Mouse (Mus musculus): ENCODE results near the gene Rnf180.
"Not testable (repeated sequence)": the region's sequence is repeated elsewhere in the genome, so short reads cannot be mapped to it uniquely, and the experiment has no call there.

Gene Rnf180

DNA sequence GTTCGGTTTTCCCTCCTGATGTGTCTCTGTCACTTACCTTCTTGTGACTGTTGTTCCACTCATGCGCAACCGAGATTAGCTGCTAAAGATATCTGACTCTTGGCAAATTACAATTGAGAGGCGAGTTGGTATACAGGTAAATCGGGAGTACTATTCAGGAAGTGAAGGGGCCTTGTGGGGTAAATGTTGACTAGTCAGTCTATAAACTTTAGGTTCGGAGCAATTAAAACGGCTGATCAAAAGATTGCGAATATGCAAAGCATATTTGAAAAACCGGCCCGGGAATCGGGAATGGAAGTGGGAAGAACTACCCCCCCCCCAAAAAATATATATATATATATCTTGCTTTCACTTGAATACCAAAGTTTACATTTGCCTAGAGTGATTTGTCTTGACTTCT lies at the start of gene Rnf180:
Gene Rnf180, minus strand, starts transcription at position 101 of the 400 bp plus-strand sequence.
- DNase-seq (ENCODE audit: low spot score in 2 of 2) = no peak

DNA sequence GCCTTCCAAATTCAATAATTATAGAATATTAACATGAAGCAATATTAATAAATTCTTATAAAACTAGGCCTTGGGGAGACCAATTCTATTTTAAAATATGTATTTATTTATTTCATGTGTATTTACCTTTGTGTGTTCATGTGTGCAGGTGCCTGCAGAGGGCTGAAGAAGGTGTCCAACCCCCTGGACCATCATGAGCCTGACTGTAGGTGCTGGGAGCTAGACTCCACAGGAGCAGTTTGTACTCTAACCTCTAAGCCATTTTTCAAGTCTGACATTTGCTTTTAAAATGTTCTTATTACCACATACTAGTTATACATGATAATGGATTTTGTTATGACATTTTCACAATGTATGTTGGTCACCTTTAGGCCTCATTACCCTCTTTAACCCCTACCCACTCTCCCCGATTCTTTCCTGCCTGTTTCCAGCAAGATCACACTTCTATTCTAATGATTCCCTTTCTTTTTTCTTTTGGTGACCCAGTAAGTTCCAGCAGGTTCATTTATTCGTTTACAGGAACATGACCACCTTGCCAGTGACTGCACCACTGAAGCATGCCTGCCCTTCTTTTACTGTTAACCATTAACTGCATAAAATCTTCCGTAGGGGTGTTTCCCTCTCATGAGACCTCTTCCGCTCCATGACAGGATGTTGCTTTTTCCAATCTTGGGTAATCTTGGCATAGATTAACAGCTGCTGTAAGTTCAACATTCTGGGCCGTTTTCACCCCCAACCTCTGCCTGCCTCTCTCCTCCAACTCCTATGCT lies 36.8 kb upstream of the Rnf180 start:
- no peak for DNase-seq (ENCODE audit: low spot score in 2 of 2)

DNA sequence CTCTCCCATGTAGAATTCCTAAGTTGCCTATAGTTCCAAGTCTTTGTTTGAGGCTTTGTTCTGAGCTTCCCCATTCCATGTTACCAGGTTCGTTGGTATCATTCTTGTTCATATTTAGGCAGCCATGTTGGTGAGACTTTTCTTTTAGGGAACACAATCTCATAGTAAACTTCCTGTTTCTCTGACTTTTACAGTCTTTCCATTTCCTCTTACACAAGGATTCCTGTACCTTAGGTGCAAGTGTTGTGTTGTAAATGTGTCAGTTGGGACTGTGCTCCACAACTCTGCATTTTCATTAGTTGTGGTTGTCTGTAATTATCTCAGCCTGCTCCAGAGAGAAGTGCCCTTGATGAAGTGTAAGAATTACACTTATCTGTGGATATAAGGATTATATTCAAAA lies 32.3 kb upstream of the Rnf180 start:
- no peak for DNase-seq (ENCODE audit: low spot score in 2 of 2)

DNA sequence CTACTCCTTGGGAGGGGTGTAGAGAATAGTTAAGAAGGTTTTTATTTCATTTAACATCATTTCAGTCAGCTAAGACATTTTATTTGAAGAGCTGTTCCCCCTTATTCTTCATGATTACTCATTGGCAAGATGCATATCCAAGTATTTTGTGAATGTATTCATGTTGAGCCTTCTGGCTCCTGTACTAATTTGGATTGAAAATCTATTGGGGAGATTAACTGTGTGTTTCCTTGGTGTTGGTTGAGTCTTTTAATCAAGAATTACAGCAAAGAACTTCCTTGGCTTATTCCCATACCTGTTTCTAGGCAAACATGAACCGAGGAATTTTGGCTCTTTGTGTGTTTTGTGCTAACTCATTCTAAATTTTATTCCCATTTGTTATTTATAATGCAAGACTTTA lies 22.3 kb upstream of the Rnf180 start:
- no peak for DNase-seq (ENCODE audit: low spot score in 2 of 2)

DNA sequence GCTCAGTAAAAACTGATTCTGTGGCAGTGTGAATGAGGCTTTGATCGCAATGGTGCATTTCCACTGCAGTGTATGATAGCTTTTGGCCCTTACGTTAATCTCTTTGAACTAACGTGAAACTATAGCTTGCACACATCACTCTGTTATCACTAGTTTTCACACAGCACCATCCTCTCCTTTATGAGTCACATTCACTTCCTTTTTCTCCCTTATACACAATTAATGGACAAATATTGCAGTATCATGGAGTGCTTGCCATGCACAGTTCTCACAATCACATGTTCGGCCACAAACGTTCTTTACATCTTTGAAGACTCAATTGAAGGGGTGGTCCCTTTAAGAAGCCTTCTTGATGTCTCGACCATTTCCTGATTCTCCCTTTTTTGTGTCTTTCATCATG lies 21.4 kb upstream of the Rnf180 start:
- DNase-seq (ENCODE audit: low spot score in 2 of 2) = no peak

DNA sequence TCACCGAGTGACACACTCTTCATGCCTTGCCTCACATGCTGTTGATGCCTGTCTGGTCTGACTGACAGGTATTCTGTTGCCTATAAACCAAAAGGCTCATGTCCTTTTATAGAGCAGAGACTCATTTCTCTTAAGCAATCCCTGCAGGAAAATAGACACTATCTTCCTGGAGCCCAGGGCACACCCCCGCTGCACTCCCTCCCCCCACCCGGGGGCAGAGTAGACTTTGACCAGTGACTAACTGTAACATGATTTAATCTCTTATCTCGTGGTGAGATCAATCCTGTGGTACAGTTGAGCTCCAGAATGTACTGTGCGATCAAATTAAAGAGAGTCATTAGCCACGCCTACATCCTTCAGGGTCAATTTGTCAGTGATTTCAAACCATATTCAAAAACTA lies 18.1 kb upstream of the Rnf180 start:
- no peak for DNase-seq (ENCODE audit: low spot score in 2 of 2)

DNA sequence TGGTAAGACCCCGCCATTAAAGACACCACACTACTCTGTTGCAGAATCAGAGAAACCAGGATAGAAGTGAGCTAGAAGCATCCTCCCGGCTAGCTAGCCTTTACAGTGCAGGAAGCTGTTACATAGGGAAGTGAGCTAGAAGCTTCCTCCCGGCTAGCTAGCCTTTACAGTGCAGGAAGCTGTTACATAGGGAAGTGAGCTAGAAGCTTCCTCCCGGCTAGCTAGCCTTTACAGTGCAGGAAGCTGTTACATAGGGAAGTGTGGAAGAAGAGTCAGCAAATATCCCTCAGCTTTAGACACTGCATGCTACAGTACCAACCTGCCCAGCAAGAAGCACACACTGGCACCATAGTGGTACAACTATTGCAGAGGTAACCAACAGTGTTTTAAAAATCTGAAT lies 15.9 kb upstream of the Rnf180 start:
- not testable (repeated sequence) for DNase-seq (ENCODE audit: low spot score in 2 of 2)

DNA sequence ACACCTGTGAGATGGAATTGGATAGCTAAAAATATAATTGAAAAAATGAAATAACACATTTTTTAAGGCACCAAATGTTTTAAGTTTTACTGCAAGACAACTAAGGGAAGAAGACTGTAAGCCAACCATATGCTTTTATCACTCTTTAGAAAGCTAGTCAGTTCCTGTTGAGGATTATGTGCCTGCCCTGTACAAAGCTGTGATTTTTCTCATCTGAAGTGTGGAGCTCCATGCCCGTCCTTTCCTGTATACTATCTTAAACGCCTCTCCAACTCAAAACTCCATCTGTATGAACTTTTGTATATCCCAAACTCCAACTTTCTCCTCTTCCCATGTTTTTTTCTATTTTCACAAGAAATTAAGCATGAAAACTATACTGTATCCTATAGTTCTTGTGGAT lies 10.9 kb upstream of the Rnf180 start:
- DNase-seq (ENCODE audit: low spot score in 2 of 2) = no peak

DNA sequence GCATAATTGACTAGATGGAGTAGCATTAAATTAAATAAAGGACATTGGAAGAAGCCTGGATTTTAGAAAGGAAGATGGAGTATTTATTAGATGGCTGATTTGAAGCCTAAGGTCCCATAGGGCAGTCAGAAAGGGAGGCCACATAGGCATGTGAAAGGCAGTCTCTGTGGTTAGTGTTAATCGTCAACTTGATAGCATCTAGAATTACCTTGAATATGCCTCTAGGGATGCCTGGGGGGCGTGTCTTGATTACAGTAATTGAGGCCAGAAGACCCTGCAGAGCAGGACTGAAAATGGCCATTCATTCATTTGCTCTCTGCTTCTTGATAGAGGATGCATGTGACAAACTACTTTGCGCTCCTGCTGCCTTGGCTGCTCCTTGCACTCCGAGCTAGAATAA lies 9.4 kb upstream of the Rnf180 start:
- DNase-seq (ENCODE audit: low spot score in 2 of 2) = no peak

DNA sequence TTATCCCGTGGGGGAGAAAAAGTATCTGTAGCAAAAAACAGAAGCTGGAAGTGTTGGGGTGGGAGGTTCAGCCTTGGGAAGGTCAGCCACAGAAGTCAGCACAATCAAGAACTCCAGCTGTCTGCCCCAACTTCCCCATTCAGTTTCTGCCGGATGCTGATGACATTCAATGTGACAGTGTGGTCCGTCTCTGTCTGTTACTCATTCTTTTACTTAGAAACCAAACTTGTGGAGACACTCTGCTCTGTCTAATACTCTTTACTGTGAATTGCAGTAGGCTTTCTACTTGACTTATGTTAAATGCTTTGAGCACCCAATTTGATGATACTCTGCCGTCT lies 5.4 kb upstream of the Rnf180 start:
- DNase-seq (ENCODE audit: low spot score in 2 of 2) = no peak

DNA sequence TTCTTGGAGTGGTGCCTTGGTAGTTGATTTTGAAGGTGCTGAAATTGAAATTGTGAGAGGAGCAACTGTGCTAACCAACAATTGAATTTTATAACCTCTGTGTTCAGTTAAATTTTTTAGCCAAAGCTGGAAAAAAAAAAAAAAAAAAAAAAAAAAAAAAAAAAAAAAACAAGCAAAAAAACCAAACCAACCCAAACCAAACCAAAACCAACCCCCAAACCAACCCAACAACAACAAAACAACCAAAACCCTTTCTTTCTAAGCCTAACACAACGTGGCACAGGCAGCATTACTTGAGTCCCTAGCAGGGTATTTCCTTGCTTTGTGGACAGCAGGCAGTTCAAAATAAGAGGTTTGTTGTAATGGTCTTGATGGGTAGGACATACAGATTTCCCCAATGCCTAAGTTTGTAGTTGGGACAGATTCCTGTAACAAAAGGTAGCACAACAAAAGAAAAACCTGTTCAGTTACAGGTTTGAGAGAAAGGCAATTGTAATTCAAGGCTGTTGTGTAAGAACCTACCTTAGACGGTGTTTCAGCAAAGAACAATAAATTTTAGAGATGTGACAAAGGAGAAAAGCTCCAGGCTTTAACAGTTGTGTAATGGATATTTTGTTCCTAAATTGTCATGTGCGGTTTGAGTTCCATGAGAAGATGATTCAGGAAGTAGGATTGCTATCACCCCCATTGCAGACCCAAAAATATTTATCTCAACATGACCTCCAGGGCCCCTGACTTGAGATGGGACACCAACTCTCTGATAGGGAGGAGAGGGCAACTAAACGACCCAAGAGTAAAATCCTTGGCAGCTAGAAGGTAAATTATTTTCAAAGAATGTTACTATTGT lies 4.8 kb upstream of the Rnf180 start:
- DNase-seq (ENCODE audit: low spot score in 2 of 2) = no peak

DNA sequence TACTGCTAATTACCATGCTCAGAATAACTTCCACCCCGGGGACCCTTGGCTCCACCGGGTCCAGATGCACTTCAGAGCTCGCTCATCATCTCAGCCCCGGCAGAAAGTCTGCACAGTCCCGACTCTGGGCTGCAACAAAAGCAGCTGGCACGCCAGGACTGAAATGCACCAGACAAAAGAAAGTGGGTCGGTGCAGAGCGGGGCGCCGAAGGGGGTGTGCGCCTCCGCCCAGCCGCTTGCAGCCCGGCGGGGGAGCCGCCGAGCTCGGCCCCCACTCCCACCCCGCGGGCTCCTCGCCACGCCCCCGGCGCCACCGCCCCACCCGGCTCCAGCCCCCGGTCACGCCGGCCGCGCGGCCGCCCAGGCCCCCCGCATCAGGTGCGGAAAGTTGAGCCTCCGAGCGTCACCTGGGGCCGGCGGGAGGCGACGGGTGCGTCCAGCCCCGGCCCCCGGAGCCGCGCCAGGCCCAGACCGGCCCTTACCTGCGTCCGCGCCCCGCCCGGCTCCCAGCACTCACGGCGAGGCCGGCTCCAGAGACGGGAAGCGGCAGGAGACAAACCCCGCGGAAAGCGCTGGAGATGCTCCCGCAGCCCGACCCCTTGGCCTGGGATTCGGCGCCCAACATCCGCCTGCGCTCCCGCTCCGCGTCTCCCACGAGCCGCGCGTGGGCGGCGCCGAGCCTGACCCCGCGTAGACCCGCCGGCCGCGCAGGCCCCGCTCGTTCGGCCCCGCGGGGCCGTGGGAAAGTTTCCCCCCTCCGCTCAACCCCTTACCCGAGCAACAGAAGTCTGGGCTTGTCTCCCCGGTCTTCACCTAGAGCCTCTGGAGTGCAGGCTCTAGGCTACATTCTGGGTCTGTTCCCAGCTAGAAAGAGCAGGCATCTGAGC lies 591 bp downstream of the Rnf180 start:
- DNase-seq (ENCODE audit: low spot score in 2 of 2) = peak; percentile 3 to 29

DNA sequence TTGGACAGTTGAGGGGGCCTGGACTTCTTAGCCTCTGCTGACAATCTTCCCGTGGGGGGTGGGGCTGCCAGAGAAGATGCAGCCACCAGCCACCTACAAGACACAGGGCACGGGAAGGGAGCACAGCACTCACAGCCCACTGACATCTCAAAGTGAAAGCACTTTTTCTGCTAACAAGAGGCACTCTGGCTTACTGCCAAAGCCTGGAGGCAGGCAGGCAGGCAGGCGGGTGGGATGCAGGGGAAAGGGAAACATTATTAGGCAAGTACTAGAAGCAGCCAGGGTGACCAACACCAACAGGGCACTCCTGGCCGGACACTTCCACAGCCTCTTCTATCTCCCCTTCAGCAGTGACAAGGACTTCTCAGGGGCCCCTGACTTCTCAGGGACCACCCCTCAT lies 2.8 kb downstream of the Rnf180 start:
- DNase-seq (ENCODE audit: low spot score in 2 of 2) = peak in 1 of 2 experiments; percentile 6

DNA sequence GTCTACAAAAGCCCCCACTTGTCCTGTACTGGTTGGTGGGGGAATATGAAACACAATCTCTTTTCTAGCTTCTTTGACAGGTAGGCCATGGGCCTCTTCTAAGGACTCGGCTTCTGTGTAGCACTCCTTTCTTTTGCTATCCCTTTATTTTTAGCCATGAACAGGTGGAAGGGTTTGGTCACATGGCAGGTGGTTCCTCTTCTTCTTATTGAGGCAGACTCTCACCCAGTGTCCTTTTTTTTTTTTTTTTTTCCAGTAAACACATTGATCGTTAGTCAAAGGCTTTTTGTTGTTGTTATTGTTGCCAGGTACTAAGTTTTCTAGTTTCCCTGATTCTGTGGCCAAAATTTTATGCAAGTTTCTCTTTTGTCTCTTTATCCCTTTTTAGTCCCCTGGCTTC lies 4.0 kb downstream of the Rnf180 start:
- DNase-seq (ENCODE audit: low spot score in 2 of 2) = no peak

DNA sequence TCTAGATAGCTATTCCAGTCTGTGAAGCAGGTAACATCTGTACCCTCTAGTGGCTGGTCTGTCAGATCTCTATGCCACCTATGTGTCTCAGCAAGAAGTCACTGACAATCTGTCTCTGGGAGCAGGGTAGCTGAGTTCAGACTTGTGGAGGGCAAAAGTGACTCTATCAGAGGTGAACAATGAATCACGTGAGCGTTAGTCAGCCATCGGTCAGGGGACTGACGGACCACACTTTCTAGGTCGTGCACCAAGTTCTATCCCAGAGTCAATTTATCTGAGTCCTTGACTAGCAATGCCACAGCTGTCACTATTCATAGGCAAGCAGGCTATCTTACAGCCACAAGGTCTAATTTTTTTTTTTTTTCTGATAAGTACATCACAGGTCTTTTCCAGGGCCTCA lies 4.6 kb downstream of the Rnf180 start:
- no peak for DNase-seq (ENCODE audit: low spot score in 2 of 2)

DNA sequence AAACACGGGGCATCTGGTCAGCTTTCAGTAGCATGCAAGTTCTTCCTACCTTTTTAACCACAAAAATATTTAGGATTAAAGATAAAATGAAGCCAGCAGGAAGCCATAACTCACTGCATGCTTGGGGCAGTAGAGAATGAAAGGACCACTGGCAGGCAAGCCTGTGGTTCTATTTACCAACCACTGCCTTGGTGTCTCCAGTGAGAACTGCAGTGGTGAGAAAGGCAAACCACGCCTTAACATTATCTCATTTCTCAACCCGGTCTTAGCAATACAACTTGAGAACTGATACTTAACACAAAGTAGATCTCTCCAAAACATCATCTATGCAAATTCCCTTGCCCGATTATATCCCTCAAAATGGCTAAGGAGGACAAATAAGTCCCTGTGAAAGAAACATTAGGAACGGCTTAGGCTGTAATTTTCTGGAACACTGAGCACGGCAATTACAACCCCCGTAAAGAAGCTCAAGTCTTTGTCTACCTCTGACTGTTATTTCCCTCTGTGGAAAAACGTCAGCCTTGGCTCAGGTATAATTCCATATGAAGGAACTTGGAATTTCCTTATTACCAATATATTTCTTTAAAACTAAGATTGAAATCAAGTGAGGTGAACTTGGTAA lies 15.1 kb downstream of the Rnf180 start:
- no peak for DNase-seq (ENCODE audit: low spot score in 2 of 2)

DNA sequence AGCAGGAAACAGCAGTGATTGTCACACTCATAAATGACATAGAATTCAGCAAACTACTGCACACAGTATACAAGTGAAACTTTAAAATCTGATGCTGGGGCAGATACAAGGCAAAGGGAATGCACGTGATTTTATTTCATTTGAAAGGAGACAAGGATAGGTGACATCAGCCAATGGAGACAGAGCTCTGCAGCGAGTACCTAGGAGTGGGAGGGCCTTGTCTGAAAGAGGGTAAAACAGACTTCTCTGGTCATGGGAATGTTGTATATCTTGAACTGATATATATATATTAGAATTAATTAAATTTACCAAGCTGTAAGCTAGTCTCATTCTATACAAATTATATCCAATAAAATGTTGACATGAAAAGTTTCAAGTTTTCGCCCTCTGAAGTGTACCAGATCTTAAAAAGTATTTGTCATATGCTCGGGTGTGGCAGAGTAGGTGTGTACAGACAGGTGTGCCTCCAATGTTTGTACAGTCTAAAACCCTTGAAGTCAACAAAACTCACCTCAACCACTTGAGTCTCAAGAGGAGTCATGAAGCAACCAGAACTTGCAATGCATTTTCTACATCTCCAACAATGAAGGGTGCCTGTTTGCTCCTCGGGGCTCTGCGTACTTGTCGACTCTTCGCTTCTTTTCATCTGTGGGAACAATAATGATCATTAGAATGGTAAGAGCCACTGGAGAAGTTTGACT lies 24.1 kb downstream of the Rnf180 start:
- no peak for DNase-seq (ENCODE audit: low spot score in 2 of 2)

DNA sequence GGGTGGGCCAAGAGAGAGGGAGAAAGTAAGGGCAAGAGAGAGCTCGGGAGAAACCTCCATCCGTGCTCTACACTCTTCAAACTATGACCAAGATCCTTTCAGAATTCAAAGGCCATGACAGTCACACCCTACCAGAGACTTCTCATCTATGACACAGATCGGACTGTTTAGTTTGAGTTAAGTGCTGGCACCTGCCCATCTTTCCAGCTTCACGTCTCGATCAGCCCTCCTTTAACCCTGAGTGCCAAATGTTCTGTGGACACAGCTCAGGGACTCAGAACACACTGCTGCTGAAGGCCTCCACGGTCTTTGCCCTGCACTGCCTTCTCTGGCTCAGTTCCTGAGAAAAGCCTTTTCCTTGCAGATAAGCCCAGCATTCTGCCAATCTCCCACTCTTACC lies 27.2 kb downstream of the Rnf180 start:
- no peak for DNase-seq (ENCODE audit: low spot score in 2 of 2)

DNA sequence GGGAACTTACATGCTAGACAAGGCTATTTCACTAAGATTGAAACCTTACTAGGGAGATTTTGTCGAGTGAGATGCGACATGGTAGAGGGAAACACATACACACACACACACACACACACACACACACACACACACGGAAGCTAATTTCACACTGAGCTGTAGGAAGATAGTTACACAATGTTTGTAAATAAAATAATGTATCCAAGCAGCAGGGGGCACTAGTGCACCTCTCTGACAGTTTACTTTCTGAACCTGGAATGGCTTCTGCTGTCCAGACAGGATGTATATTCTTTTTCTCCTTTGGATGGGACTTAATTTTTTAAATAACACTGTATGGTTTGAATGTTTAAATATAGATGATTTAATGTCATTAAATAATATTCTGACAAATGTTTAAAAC lies 27.9 kb downstream of the Rnf180 start:
- peak in 1 of 2 experiments; percentile 53 for DNase-seq (ENCODE audit: low spot score in 2 of 2)

DNA sequence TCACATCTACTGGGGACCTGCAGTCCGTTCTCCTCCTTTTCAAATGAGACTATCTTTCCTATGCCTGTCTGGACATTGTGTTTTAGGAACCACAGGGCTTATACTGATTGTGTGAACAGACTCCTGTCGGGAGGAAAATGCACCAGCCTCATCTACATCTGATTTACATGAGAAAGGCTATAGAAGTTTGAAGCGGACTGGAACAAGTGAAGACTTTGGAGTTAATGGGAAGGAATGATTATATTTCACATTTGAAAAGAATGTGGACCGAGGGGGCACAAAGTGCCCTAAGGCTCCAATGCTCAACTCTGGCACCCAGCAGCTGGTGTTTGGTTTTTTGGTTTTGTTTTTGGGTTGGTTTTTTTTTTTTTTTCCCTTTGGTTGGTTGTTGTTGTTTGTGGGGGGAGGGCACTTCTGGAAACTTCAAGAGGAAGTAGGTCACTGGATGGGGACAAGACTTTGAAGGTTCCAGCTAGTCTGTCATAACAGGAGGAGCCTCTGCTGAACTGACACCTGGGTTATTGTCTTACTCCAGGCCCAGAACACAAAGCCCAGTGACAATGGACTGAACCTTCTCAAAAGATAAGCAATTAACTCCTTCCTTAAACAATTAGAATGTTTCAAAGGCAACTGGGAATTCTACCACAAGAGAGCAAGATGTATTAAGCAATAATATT lies 37.7 kb downstream of the Rnf180 start:
- no peak for DNase-seq (ENCODE audit: low spot score in 2 of 2)

DNA sequence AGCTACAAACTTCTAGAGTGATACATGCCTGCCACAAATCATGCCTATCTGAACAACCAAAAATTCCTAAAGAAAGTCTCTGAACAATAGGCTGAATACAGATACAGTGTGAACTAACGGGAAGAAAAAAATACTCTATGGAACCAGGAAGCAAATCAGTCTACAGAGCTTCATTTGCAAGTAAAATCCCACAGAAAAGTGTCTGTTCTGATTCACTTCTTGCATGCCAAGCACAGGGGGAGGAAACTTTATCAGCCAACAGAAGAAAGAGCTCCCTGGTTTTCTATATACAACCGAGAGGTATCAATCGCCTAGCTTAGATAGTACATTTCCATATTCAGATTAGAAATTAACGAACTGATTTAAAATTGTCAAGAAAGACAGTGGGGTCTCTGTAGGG lies 43.8 kb downstream of the Rnf180 start:
- no peak for DNase-seq (ENCODE audit: low spot score in 2 of 2)
